Mouse (Mus musculus) midbrain, embryonic 11.5 days (tissue): ENCODE data around the gene Gpr35. TPM values are rescaled to one million over a fixed set of nuclear protein-coding genes. Genes with fewer than 3 reads are reported as not detected.

Source experiments
- ATAC-seq: fragments of 200-750 bp; cut with Nextera tagmentation; 2 replicates; pipeline ENCODE4 v1.8.0; 2017; ENCODE audit warnings: moderate TSS enrichment, moderate library complexity; ENCODE audit not compliant: low FRiP score
- DNase-seq: peaks from one replicate; pipeline ENCODE4 v3.0.0; 2015; ENCODE audit warnings: low spot score; ENCODE audit errors: missing footprints
- H3K27ac ChIP-seq: fragments of 300-500 bp; sonication (generic); 2 replicates; pipeline ENCODE4 v1.5.1; 2014; ENCODE audit warnings: low read depth, low read length
- H3K27me3 ChIP-seq: fragments of 300-500 bp; sonication (generic); 2 replicates; pipeline ENCODE4 v1.6.1; 2014; ENCODE audit warnings: mild to moderate bottlenecking, low read length, moderate library complexity, mixed read lengths; ENCODE audit not compliant: control insufficient read depth, insufficient read depth
- H3K36me3 ChIP-seq: fragments of 300-500 bp; sonication (generic); 2 replicates; pipeline ENCODE4 v1.6.1; 2014; ENCODE audit warnings: mild to moderate bottlenecking, low read length, moderate library complexity, mixed read lengths; ENCODE audit not compliant: control insufficient read depth, insufficient read depth
- H3K4me1 ChIP-seq: fragments of 300-500 bp; sonication (generic); 2 replicates; pipeline ENCODE4 v1.6.1; 2014; ENCODE audit warnings: low read length; ENCODE audit not compliant: control insufficient read depth, insufficient read depth
- H3K4me2 ChIP-seq: fragments of 300-500 bp; sonication (generic); 2 replicates; pipeline ENCODE4 v1.6.1; 2014; ENCODE audit warnings: mild to moderate bottlenecking, moderate library complexity
- H3K4me3 ChIP-seq: fragments of 300-500 bp; sonication (generic); 2 replicates; pipeline ENCODE4 v1.5.1; 2014; ENCODE audit warnings: low read depth, low read length
- H3K9ac ChIP-seq: fragments of 300-500 bp; sonication (generic); 2 replicates; pipeline ENCODE4 v1.6.1; 2014; ENCODE audit warnings: low read length
- H3K9me3 ChIP-seq: fragments of 300-500 bp; sonication (generic); 2 replicates; pipeline ENCODE4 v1.6.1; 2016; ENCODE audit warnings: low read length; ENCODE audit not compliant: control insufficient read depth
- WGBS: fragments of 180-500 bp; shearing (Covaris S2); extraction: QIAGEN DNeasy Blood & Tissue Kit; methylation state at CpG from one replicate; pipeline ENCODE4 v1.1.7; 2014; 5-methylcytosine and 5-hydroxymethylcytosine counted together
- polyA plus RNA-seq: library from polyadenylated mRNA; unstranded; fragments of >200 nt; fragmentation: Nextera tagmentation; extraction: Ambion mirVana; gene quantifications from 2 replicates; pipeline ENCODE4 v1.2.1, GENCODE M21; 2014

Gene Gpr35
- polyA plus RNA-seq, 1 experiment from 2014 or later = not detected

DNA sequence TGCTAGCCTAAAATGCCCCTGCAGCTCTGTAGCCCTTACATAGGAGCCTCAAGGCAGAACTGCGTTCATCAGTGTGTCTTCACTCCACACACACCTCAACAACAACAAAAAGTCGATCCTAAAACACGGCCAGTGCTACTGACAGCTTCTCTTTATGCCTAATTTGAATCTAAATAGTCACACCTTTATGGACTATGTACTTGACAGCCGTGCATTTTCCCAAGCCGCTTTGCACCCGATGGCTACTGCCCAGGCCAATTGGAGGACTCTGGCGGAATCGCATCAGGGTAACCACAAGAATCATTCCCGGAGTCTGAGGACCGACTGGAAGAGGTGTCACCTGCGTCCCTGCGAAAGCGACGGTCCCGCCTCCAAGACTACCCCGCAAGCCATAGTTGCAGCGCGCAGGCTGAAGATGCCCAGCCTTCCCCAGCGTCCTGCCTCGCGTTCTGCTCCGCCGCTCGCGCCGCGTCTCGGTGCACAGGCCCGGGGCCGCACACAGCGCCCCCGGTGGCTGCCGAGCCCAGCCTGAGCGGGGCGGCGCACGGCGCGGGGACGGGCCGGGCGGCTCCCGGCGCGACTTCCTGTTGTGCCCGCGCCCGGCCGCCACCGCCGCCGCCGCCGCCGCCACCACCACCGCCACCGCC, 40.3 kb upstream of the Gpr35 start, which contains the start of gene Rnpepl1:
Rnpepl1 (plus strand) TSS at position 545 of the 647 bp plus-strand sequence.
- H3K36me3 ChIP-seq = no peaks in the 10 kb centered on the region
- peak within 1 kb of the TSS; percentile 82 for H3K4me3 ChIP-seq
- peak within 1 kb of the TSS; percentile 91 for H3K9ac ChIP-seq
- peak within 1 kb of the TSS; percentile 76 for H3K27ac ChIP-seq
- ATAC-seq = peak; percentile 74
- peaks cover 7% of the 10 kb centered on the region for H3K27me3 ChIP-seq
- peaks cover 28% of the 10 kb centered on the region for H3K4me1 ChIP-seq
- peak; percentile 97 for DNase-seq
- H3K4me2 ChIP-seq = peak within 1 kb of the TSS; percentile 69
- H3K9me3 ChIP-seq = no peaks in the 10 kb centered on the region
- under 1% methylated on average over 54 of the region's 57 CpGs for WGBS

DNA sequence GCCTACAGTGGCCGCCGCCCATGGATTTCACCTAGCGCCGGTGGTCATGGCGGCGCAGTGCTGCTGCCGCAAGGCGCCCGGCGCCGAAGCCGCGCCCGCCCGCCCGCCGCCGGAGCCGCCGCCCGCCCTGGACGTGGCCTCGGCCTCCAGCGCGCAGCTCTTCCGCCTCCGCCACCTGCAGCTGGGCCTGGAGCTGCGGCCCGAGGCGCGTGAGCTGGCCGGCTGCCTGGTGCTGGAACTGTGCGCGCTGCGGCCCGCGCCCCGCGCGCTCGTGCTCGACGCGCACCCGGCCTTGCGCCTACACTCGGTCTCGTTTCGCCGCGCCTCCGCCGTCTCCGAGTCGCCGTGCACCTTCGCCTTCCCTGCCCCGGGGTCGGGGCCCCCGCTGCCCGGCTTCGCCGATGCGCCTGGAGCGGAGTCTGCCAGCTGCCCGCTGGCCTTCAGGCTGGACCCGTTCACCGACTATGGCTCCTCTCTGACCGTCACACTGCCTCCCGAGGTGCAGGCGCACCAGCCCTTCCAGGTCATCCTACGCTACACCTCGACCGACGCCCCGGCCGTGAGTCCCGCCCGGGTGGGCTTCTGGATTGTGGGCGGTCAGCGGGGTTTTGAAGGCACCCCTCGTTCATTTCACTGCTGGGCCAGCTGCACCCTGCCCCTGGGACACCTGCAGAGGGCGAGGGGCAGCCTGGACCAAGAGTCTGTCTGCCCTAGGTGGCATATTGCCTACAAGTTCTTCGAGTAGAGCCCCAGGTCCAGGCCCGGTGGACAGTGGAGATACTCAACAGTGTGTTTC, 39.5 kb upstream of the Gpr35 start:
- Histone ChIP-seq H3K9ac (peak overlapping the region; percentile 91), H3K9me3 (no peaks in the 10 kb centered on the region), H3K27ac (peak overlapping the region; percentile 76), H3K4me2 (peak overlapping the region; percentile 69), H3K36me3 (no peaks in the 10 kb centered on the region), H3K27me3 (peaks cover 7% of the 10 kb centered on the region), H3K4me3 (peak overlapping the region; percentile 82), H3K4me1 (peaks cover 28% of the 10 kb centered on the region)
- WGBS = 2% methylated on average over 58 of the region's 85 CpGs
- ATAC-seq (peak; percentile 37), DNase-seq (peak; percentile 95)

DNA sequence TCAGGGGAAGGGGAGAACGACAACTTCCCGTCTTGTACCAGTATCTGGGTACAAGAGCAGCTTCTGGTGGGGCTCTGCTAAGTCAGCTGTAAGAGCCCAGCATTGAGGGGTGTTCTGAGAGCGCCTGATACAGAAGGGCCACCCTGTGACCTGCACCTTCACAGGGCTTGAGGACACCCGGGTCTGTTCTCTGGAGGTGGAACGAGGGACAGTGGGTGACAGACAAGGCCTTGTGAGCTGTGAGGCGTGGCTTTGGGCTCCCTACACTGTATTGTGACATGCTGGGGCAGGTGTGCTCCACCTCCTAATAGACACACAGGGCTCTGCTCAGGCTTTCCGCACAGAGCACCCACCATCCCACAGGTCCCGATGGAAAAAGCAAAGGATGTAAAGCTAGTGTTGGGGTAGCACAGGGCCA, 38.9 kb upstream of the Gpr35 start:
- DNase-seq = no peak
- peak overlapping the region; percentile 82 for H3K4me3 ChIP-seq
- H3K4me2 ChIP-seq = peak overlapping the region; percentile 69
- H3K9me3 ChIP-seq = no peaks in the 10 kb centered on the region
- 47% methylated on average over 8 of the region's 8 CpGs for WGBS
- no peak overlapping the region; the same call in 1 of the 2 replicates for H3K27ac ChIP-seq
- peaks cover 7% of the 10 kb centered on the region for H3K27me3 ChIP-seq
- no peaks in the 10 kb centered on the region; the same call in 1 of the 2 replicates for H3K36me3 ChIP-seq
- H3K4me1 ChIP-seq = peaks cover 25% of the 10 kb centered on the region
- no peak for ATAC-seq
- H3K9ac ChIP-seq = peak overlapping the region; percentile 91

DNA sequence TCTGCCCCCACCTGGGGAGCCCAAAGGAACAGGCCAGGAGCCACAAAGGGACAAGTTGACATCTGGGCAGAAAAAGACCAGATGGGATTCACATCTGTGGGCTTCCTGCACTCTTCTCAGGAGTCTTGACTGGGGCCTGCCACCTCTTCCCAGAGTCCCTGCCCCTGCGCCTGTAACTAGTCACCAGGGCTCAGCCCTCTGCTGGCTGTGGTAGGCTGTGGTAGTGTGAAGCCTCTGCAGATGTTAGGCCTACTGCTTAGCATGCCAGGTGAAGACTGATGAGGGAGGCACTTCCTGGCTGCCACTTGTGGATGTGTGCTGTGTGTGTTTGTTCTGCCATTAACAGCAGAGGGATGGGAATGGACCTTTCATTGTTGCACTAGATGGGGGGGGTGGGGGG, 38.4 kb upstream of the Gpr35 start:
- Histone ChIP-seq H3K27me3 (peaks cover 7% of the 10 kb centered on the region), H3K4me1 (peaks cover 25% of the 10 kb centered on the region), H3K4me3 (peak overlapping the region; percentile 82), H3K27ac (no peak overlapping the region), H3K4me2 (peak overlapping the region; percentile 69), H3K9ac (peak overlapping the region; percentile 91), H3K36me3 (peaks cover 2% of the 10 kb centered on the region), H3K9me3 (no peaks in the 10 kb centered on the region)
- no peak for ATAC-seq
- WGBS = 65% methylated on average over 1 of the region's 1 CpGs
- no peak for DNase-seq

DNA sequence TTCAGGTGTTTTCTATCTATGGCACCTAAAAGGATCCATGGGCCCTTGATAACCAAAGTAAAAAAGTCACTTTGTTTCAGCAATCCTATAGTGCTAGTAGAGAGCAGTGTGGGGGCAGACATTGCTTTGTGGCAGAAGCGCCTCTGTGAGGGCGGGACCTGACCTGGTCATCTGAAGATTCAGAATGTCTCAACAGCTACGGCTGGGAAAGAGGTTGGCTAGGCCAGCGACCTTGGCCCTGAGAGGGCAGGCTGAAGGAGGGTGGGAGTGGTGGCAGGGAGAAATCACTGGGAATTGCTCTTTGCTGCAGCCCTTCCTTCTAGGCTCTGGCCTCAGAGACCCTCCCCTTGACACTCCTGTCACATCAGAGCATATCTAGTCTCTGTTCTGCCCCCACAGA, 36.4 kb upstream of the Gpr35 start:
- H3K9me3 ChIP-seq = no peaks in the 10 kb centered on the region
- no peak overlapping the region for H3K4me2 ChIP-seq
- no peaks in the 10 kb centered on the region; the same call in 1 of the 2 replicates for H3K27me3 ChIP-seq
- H3K4me1 ChIP-seq = peaks cover 21% of the 10 kb centered on the region
- 83% methylated on average over 4 of the region's 4 CpGs for WGBS
- no peak overlapping the region for H3K27ac ChIP-seq
- H3K4me3 ChIP-seq = no peak overlapping the region
- H3K9ac ChIP-seq = no peak overlapping the region
- DNase-seq (no peak), ATAC-seq (no peak)
- H3K36me3 ChIP-seq = peaks cover 17% of the 10 kb centered on the region

DNA sequence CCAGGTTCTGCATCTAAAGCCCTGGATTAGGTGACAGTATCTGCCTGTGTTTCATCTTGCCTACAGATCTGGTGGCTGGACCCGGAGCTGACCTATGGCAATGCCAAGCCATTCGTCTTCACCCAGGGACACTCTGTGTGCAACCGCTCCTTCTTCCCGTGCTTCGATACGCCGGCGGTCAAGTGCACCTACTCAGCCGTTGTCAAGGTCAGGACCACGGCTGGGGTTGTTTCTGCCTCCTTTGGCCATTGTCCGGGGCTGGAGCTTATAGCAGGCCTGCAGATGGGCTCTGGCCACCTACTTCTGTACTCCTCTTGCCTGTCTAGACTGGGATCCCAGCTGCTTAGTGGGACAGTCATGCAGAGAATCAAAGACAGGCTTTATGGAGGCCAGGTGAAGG, 35.7 kb upstream of the Gpr35 start:
- WGBS = 97% methylated on average over 11 of the region's 11 CpGs
- peaks cover 17% of the 10 kb centered on the region for H3K4me1 ChIP-seq
- H3K9ac ChIP-seq = no peak overlapping the region
- ATAC-seq = no peak
- H3K27ac ChIP-seq = no peak overlapping the region
- H3K36me3 ChIP-seq = peaks cover 23% of the 10 kb centered on the region
- DNase-seq = no peak
- H3K27me3 ChIP-seq = no peaks in the 10 kb centered on the region
- H3K4me3 ChIP-seq = no peak overlapping the region
- no peak overlapping the region for H3K4me2 ChIP-seq
- H3K9me3 ChIP-seq = no peaks in the 10 kb centered on the region

DNA sequence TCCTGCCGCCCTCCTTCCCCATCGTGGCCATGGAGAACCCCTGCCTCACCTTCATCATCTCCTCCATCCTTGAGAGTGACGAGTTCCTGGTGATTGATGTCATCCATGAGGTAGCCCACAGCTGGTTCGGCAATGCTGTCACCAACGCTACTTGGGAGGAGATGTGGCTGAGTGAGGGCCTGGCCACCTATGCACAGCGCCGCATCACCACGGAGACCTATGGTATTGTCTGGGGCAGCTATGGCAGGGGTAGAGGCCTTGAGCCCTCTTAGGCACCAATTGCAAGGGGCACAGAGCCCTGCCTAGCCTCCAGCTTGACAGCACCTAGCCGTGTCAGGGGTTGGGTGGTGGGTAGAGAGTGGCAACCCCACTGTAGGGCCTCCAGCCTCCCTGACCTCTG, 33.9 kb upstream of the Gpr35 start:
- ATAC-seq (no peak), DNase-seq (no peak)
- Histone ChIP-seq H3K27ac (no peak overlapping the region), H3K4me3 (no peak overlapping the region), H3K36me3 (peaks cover 23% of the 10 kb centered on the region), H3K9me3 (no peaks in the 10 kb centered on the region), H3K4me2 (no peak overlapping the region), H3K9ac (no peak overlapping the region), H3K27me3 (no peaks in the 10 kb centered on the region), H3K4me1 (peaks cover 12% of the 10 kb centered on the region)
- WGBS = 95% methylated on average over 9 of the region's 9 CpGs

DNA sequence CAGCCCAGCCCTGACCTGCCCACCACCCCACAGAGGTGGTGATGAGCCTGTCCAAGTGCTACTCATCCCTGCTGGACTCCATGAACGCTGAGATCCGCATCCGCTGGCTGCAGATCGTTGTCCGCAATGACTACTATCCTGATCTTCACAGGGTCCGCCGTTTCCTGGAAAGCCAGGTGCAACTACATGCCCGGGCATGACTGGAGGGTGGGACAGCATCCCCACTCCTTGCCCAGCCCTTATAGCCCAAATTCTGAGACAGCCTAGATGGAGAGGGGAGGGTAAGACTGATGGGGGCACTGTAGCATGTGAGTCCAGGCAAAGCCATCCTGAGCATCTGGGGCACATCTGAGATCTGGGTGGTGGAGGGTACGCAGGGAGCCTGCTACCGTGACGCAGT, 31.5 kb upstream of the Gpr35 start:
- Histone ChIP-seq H3K9me3 (no peaks in the 10 kb centered on the region), H3K4me2 (no peak overlapping the region), H3K4me1 (no peaks in the 10 kb centered on the region), H3K27me3 (no peaks in the 10 kb centered on the region), H3K4me3 (no peak overlapping the region), H3K9ac (no peak overlapping the region), H3K36me3 (peaks cover 23% of the 10 kb centered on the region), H3K27ac (no peak overlapping the region)
- no peak for DNase-seq
- no peak for ATAC-seq
- 97% methylated on average over 11 of the region's 11 CpGs for WGBS

DNA sequence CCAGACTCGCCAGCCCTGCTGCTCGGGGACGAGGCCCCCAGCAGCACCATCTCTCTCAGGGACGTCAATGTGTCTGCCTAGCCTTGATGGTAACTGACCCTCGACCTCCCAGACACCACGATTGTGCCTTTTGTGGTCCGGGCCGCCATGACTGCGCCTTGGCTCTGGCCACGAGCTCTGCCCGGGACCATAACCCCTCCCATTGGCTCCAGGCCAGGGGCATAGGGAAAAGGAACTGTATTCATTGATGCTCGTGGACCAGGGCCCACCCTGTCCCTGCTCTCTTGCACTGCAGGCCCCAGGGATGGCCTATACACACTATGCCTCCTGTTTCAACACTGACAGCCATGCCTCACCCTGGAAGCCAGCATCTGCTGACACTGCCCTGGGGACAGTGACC, 30.9 kb upstream of the Gpr35 start:
- no peak overlapping the region for H3K27ac ChIP-seq
- WGBS = 90% methylated on average over 12 of the region's 12 CpGs
- H3K27me3 ChIP-seq = no peaks in the 10 kb centered on the region
- peaks cover 23% of the 10 kb centered on the region for H3K36me3 ChIP-seq
- ATAC-seq (no peak), DNase-seq (no peak)
- H3K9me3 ChIP-seq = no peaks in the 10 kb centered on the region
- H3K9ac ChIP-seq = no peak overlapping the region
- no peak overlapping the region for H3K4me2 ChIP-seq
- no peaks in the 10 kb centered on the region for H3K4me1 ChIP-seq
- H3K4me3 ChIP-seq = no peak overlapping the region
